Mouse (Mus musculus) intestine, postnatal 0 days (tissue): ENCODE data around the gene Zdhhc8. TPM values are rescaled to one million over a fixed set of nuclear protein-coding genes. Genes with fewer than 3 reads are reported as not detected.
A peak's percentile ranks its signal among the peaks of the same experiment; 100 is the strongest.

ENCODE experiments used
- ATAC-seq: fragments of 200-750 bp; cut with Nextera tagmentation; 2 replicates; pipeline ENCODE4 v1.8.0; 2017; ENCODE audit warnings: mild to moderate bottlenecking, moderate TSS enrichment, moderate library complexity
- H3K27ac ChIP-seq: fragments of 300-500 bp; sonication (generic); 2 replicates; pipeline ENCODE4 v1.5.1; 2014; ENCODE audit warnings: mild to moderate bottlenecking, low read depth, low read length, moderate library complexity
- H3K27me3 ChIP-seq: fragments of 300-500 bp; sonication (generic); replicated peaks from 2 replicates; pipeline ENCODE4 v1.6.1; 2014; ENCODE audit warnings: low read length, mixed read lengths; ENCODE audit not compliant: control insufficient read depth, insufficient read depth
- H3K36me3 ChIP-seq: fragments of 300-500 bp; sonication (generic); 2 replicates; pipeline ENCODE4 v1.6.1; 2014; ENCODE audit warnings: mild to moderate bottlenecking, moderate library complexity; ENCODE audit not compliant: control insufficient read depth, insufficient read depth
- H3K4me1 ChIP-seq: fragments of 300-500 bp; sonication (generic); replicated peaks from 2 replicates; pipeline ENCODE4 v1.6.1; 2014; ENCODE audit warnings: antibody characterized with exemption, low read length, mixed read lengths; ENCODE audit not compliant: control insufficient read depth, insufficient read depth
- H3K4me2 ChIP-seq: fragments of 300-500 bp; sonication (generic); replicated peaks from 2 replicates; pipeline ENCODE4 v1.6.1; 2014; ENCODE audit warnings: low read depth, mild to moderate bottlenecking, moderate library complexity
- H3K4me3 ChIP-seq: fragments of 300-500 bp; sonication (generic); 2 replicates; pipeline ENCODE4 v1.5.1; 2014; ENCODE audit warnings: low read depth, low read length
- H3K9ac ChIP-seq: fragments of 300-500 bp; sonication (generic); 2 replicates; pipeline ENCODE4 v1.6.1; 2014; ENCODE audit warnings: mild to moderate bottlenecking, low read depth, low read length
- H3K9me3 ChIP-seq: fragments of 300-500 bp; sonication (generic); 2 replicates; pipeline ENCODE4 v1.6.1; 2016; ENCODE audit warnings: mixed run types; ENCODE audit not compliant: control insufficient read depth
- CTCF ChIP-seq: sonication (generic); IDR thresholded peaks from 2 replicates; pipeline ENCODE4 v1.5.1; 2016; ENCODE audit warnings: low read depth, mild to moderate bottlenecking, control low read depth, antibody characterized with exemption, moderate library complexity
- WGBS: fragments of 180-500 bp; shearing (Covaris S2); extraction: QIAGEN DNeasy Blood & Tissue Kit; methylation state at CpG from one replicate; pipeline ENCODE4 v1.1.7; 2014; 5-methylcytosine and 5-hydroxymethylcytosine counted together
- polyA plus RNA-seq: library from polyadenylated mRNA; unstranded; fragments of >200 nt; fragmentation: Nextera tagmentation; extraction: Ambion mirVana; gene quantifications from 2 replicates; pipeline ENCODE4 v1.2.1, GENCODE M21; 2015

Gene Zdhhc8
- polyA plus RNA-seq, 1 experiment from 2014 or later = 4.3 TPM

GRCm38 (mm10) chr16:18195068-18195467 is 39.9 kb downstream of the Zdhhc8 start:
- Histone ChIP-seq H3K4me3 (no peak overlapping the region), H3K27me3 (no peaks in the 10 kb centered on the region), H3K27ac (peak overlapping the region; percentile 47; the same call in 1 of the 2 replicates), H3K9me3 (no peaks in the 10 kb centered on the region), H3K4me1 (peaks cover 7% of the 10 kb centered on the region; the same call in 1 of the 2 replicates), H3K36me3 (no peaks in the 10 kb centered on the region), H3K4me2 (no peak overlapping the region; the same call in 1 of the 2 replicates), H3K9ac (no peak overlapping the region)
- TF ChIP-seq CTCF = no peak
- peak; percentile 84 for ATAC-seq
- 29% methylated on average over 5 of the region's 5 CpGs for WGBS

GRCm38 (mm10) chr16:18194208-18194985 is 40.5 kb downstream of the Zdhhc8 start:
- Histone ChIP-seq H3K36me3 (no peaks in the 10 kb centered on the region), H3K27me3 (no peaks in the 10 kb centered on the region), H3K27ac (peak overlapping the region; percentile 47; the same call in 1 of the 2 replicates), H3K9ac (no peak overlapping the region), H3K4me1 (peaks cover 7% of the 10 kb centered on the region; the same call in 1 of the 2 replicates), H3K9me3 (no peaks in the 10 kb centered on the region), H3K4me3 (no peak overlapping the region), H3K4me2 (no peak overlapping the region; the same call in 1 of the 2 replicates)
- WGBS = 64% methylated on average over 15 of the region's 15 CpGs
- TF ChIP-seq CTCF = no peak
- peak; percentile 48 for ATAC-seq

GRCm38 (mm10) chr16:18191006-18191405 is 43.9 kb downstream of the Zdhhc8 start:
- 68% methylated on average over 2 of the region's 2 CpGs for WGBS
- no peak for TF ChIP-seq CTCF
- no peak for ATAC-seq

GRCm38 (mm10) chr16:18187221-18187620 is 47.7 kb downstream of the Zdhhc8 start:
- H3K4me3 ChIP-seq = no peak overlapping the region
- no peaks in the 10 kb centered on the region for H3K36me3 ChIP-seq
- no peak overlapping the region for H3K27ac ChIP-seq
- no peaks in the 10 kb centered on the region; the same call in 1 of the 2 replicates for H3K4me1 ChIP-seq
- ATAC-seq = no peak
- 62% methylated on average over 3 of the region's 3 CpGs for WGBS
- TF ChIP-seq CTCF = no peak
- no peak overlapping the region for H3K4me2 ChIP-seq
- H3K9me3 ChIP-seq = no peaks in the 10 kb centered on the region
- H3K27me3 ChIP-seq = no peaks in the 10 kb centered on the region
- H3K9ac ChIP-seq = no peak overlapping the region

More at GRCm38 (mm10) chr16:18191006-18191405, 43.9 kb downstream of the Zdhhc8 start:
- Histone ChIP-seq H3K27ac (no peak overlapping the region), H3K4me2 (no peak overlapping the region), H3K27me3 (no peaks in the 10 kb centered on the region), H3K9ac (no peak overlapping the region), H3K4me1 (peaks cover 7% of the 10 kb centered on the region; the same call in 1 of the 2 replicates), H3K36me3 (no peaks in the 10 kb centered on the region), H3K4me3 (no peak overlapping the region), H3K9me3 (no peaks in the 10 kb centered on the region)

GRCm38 (mm10) chr16:18186798-18187197 is 48.1 kb downstream of the Zdhhc8 start:
- no peaks in the 10 kb centered on the region for H3K27me3 ChIP-seq
- TF ChIP-seq CTCF = no peak
- H3K27ac ChIP-seq = no peak overlapping the region
- no peak for ATAC-seq
- no peaks in the 10 kb centered on the region; the same call in 1 of the 2 replicates for H3K4me1 ChIP-seq
- H3K9ac ChIP-seq = no peak overlapping the region
- H3K4me2 ChIP-seq = no peak overlapping the region
- 51% methylated on average over 4 of the region's 4 CpGs for WGBS
- no peak overlapping the region for H3K4me3 ChIP-seq
- no peaks in the 10 kb centered on the region for H3K9me3 ChIP-seq
- no peaks in the 10 kb centered on the region for H3K36me3 ChIP-seq

- TF ChIP-seq CTCF = no peak
- Histone ChIP-seq H3K9ac (no peak overlapping the region), H3K27ac (no peak overlapping the region), H3K27me3 (no peaks in the 10 kb centered on the region), H3K36me3 (no peaks in the 10 kb centered on the region), H3K4me2 (no peak overlapping the region), H3K9me3 (no peaks in the 10 kb centered on the region), H3K4me1 (no peaks in the 10 kb centered on the region; the same call in 1 of the 2 replicates), H3K4me3 (no peak overlapping the region)
- ATAC-seq = peak; percentile 70
- WGBS = 24% methylated on average over 8 of the region's 8 CpGs
Measured at GRCm38 (mm10) chr16:18185715-18186449, 49.1 kb downstream of the Zdhhc8 start.
